Mouse (Mus musculus) ovary, postnatal 14 days (tissue): ENCODE data around the gene Oprm1.

Experiments used
- DNase-seq: peaks from one replicate; pipeline ENCODE4 v3.0.0; 2022; ENCODE audit warnings: low spot score

Oprm1 gene

DNA sequence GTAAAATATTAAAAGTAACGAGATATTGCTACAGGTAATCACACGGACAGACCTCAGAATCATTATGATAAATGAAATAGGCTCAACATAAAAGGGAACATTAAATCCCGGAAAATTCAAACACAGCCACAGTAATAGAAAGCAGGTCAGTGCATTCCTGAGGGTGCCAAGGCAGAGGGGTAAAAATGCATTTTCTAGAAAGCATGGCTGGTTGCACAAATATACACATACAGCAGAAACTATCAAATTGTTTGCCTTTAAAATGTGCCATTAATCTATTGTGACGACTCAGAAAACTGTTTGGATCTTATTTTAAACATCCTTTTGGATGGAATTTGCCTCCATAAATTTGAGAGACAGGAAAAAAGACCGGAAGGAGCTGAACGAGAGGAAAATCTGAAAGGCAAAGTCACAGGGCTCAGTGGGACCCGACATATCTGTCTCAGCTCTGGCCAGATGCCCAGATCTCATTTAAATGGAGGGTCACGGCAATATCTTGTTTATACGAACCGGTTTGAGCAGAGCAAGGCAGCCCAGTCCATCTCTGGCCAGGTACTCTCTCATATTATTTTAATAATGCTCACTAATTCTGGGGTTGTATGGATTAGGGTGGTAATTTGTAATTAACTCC lies 289.1 kb downstream of the Oprm1 start:
- DNase-seq, result no peak

DNA sequence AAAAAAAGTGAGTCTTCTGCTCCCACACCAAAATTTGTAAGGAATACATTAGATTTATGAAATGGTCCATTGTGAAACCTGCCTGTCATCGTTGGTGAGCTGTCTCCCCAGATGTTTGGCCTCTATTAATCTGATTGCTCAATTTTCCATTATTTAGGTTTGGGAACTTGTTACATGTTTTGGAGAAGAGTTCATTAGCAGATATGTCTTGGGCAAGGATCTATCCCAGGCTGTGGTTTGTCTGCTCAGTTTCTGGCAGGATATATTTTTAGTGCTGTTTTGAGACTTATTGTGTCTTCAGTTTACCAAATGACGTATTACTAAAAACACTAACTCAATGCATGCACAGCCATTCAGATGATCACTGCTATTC lies 289.6 kb downstream of the Oprm1 start:
- no peak for DNase-seq

DNA sequence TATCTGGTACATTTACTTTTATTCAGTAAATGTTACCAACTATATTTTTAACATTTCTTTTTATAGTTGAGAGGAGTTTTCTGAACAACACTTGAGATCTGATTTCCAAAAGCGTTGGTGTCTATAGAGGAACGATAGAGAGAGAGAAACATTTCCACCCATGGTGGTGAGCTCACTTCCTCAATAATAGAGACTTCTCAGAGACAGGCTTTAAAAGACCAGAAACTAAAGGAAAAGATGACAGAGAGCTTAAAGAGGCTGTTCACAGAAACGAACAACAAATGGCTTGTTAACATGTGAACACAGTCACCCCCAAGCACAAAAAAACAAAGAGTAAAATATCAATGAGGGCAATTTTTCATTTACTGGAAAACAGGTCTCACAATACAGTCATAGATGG lies 291.6 kb downstream of the Oprm1 start:
- DNase-seq, result no peak

DNA sequence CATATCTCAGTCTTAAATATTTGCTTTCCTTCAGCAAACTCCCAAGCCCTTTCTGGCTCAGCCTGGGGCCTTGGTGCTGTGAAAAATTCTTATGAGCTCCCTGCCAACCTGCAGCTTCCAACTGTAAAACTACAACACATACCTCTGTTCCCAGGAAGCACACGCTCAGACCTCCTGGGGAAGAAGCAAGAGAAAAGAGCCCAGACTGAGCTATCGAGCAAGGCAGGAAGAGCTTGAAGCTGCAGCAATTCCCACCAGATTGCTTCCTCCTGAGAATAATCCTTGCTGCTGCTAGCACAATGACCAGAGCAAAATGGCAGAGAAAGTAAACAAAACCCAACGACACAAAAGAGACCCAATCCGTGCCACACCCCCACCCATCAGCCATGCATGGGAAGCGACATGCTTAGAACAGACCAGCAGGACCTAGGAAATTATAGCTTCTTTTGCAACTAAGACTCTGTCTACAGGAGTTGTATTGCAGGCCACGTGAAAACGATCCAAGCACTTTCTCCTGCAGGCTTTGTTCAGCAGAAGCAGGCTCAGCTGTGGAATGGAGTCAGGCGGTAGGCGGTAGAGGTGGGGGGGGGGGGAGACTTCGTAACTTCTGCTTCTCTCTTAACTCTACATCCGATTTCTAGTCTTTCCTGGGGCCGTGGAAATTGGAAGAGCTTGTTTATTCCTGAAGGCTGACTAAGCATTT lies 294.2 kb downstream of the Oprm1 start, which contains the start of gene Ipcef1:
TSS of gene Ipcef1 (minus strand) at position 164 of the 703 bp plus-strand sequence.
- no peak for DNase-seq

DNA sequence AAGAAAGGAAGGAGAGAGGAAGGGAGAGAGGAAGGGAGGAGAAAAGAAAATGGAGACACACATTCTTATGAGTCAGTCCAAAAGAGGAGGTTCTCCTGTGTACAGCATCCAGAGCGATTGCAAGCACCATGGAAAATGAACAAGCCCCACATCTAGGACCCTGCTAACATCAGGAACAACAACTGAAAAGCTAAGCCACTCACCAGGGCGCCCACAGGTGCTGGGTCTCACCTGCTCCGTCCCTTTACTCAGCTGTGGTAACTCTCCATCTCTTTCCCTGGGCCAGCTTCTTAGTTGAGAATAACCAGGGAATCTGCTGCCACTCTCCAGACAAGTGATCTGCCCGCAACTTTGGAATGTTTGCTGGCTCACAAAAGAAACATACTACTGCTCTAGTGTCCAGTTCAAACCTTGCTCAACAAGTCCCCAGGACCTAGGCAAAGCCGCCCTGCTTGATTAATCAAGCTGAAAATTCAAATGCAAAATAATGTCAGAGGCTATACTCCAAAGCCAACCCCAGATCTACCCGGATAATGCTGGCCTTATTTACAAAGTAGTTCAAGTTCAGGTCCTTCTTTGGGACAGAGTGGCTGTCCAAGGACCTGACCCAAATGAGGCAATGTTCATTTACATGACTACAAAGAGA lies 296.4 kb downstream of the Oprm1 start:
- no peak for DNase-seq

DNA sequence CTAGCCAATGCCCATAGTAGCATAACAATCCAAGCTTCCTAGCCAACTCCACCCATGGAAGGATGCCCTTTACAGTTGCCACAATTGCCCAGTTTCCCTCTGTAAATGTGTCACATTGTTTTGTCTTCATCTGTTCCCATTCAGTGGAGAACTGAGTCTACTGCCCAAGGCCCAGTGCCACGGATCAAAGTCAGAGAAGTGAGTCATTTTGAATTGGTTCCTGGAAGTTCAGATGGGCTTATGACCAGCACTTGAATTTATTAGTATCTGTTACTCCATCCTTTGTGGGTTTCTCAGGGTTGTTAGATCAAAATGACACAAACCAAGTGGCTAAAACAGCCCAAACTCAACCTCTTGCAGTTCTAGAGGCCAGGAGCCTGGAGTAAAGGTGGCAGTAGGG lies 299.2 kb downstream of the Oprm1 start:
- DNase-seq, result no peak

DNA sequence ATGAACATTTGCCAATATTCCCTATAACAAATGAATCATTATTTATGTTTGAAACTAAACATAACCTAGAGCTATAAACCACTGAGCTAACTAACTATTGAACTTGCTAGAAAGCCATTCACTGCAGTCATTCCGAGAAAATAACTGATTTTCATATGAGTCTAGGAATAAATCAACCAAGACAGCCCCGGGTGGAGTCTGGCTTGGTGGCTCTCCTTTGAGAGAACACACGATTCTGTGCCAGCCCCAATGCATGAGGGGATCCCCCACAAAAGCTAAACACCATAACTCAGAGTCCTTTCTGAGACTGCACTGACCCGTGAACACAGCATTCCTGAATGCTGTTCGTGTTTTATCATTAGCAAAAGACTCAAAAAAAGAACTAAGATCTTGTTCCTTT lies 302.0 kb downstream of the Oprm1 start:
- no peak for DNase-seq

DNA sequence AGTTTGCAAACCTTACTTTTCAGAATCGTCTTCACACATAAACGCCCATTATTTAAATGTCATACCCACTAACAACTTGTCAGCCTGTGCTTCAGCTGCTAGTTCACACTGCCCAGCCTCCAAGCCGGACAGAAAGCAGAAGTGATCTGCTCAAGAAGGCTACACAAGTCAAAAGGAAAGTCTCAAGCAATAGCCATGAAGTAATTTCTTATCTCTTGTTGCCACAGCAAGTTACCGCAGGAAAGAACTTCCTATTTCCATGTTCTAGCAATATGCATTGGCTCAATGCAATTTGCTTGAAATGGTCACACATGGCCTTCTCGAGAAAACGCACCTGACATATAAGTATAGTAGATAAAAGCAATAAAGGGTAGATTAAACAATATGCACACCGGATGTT lies 304.7 kb downstream of the Oprm1 start:
- DNase-seq, result no peak

DNA sequence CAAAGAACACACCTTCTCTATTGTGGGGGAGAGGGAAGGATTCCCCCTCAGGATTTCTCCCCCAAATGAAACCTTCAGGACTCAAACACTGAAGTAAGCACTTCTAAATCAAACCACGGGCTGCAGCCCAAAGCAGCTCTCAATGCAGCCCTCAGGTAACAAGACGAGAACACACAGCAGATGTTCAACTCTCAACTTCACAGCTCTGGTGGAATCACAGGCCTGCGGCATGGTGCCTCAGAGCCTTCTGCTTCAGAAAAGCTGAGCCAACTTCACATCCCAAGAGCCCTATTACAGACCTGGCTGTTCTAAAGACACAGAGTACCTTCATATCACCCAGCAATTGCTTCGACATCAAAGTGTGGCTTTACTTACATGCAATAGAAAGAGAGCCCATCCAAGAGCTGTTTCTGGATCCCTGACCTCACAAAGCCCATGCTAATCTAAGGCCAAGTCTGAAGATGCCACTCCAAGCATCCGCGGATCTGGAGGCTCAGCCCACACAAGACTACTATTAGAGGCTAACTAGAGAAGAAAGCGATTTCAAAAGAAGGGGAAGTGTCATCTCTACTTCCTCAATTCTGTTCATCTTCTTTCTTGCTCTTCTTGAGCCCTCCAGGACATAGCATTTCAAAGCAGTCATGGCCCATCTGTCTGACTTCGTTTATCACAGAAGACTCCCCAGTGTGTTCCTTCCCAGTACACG lies 305.6 kb downstream of the Oprm1 start:
- no peak for DNase-seq

DNA sequence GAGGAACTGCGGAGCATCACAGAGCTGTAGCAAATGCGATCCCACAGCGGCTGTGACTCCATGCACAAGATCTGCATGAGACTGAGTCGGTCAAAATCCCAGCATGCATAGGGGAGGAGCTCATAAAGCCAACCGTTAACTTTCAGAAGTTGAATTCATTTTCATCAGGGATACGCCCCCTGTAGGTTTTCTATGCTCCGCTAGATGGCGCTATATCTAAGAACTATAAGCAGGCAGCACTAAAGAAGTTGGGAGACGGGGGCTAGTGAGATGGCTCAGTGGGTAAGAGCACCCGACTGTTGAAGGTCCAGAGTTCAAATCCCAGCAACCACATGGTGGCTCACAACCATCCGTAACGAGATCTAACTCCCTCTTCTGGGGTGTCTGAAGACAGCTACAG lies 310.3 kb downstream of the Oprm1 start:
- no peak for DNase-seq

DNA sequence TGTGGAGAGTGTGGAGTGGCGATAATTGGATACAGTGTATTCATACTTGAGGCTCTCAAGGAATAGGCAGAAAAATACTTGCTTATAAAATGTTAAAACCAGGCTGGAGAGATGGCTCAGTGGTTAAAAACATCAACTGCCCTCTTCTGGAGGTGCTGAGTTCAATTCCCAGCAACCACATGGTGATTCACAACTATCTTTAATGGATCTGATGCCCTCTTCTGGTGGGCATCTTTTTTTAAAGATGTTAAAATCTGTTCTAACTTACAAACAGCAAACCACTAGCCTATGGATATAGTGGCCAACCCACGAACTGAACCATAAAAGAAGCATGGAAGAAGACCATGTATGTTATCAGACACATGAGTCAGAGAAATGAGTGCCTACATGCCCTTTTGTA lies 310.8 kb downstream of the Oprm1 start:
- no peak for DNase-seq

DNA sequence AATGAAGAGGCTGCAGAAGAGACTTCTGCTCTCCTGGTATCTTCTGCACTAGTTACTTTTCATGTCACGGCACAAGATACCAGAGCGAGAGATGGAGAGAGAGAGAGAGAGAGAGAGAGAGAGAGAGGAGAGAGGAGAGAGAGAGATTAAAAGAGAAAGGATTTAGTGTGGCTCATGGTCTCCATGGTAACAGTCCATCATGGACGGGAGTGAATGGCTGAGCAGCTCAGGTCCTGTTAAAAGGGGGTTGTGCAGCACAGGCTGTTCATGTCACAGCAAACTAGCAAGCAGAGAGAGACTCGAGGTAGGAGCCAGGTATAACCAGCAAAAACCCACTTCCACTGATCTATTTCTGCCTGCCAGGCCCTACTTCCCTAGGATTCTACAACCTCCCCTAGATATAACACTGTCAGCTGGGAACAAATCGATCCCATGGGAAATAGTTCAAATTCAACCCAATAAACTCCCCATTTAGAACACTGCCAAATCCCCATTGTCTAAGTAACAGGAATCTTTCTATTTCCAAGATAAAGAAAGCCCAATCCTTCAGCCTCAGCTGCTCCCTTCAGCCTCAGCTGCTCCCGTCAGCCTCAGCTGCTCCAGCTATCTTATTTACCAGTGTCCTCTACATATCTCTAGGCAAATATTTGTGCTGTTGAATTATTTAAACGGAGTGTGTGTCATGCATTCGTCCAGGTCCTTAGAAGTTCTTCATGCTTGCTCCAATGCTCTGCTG lies 312.0 kb downstream of the Oprm1 start:
- DNase-seq, result no peak

DNA sequence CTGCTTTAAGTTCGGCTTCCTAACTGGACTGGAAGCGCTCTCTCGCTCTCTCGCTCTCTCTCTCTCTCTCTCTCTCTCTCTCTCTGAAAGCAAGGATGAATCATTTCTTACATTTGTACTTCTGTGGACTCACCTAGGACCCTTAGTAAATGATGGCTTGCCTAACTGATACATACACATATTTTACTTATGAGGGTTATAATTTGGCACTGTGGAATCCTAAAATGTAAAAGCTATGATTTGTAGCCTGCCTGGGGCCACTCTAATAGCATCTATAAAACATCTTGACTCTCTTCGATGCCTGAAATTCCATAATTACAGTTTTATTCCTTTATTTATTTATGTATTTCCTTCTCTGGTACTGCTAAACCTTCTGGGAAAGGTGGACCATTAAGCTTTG lies 312.6 kb downstream of the Oprm1 start:
- no peak for DNase-seq

DNA sequence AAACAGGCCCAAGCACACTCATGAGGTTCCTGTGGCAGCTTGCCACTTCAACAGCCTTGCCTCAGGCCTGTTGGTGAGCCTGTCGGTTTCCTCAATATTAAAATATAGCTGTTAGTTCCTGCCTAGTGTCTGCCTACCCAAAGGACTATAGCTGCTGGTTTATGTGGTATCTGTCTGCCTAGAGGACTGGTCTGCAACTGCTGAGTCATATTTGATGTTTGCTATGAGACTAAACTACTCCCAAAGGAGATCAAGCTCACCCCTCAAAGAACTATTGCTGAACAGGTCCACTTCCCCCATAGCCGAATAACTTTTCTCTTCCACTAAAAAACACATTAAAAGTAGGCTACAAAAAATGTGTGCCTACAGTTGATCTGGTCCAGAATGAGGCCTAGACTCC lies 315.9 kb downstream of the Oprm1 start:
- no peak for DNase-seq

DNA sequence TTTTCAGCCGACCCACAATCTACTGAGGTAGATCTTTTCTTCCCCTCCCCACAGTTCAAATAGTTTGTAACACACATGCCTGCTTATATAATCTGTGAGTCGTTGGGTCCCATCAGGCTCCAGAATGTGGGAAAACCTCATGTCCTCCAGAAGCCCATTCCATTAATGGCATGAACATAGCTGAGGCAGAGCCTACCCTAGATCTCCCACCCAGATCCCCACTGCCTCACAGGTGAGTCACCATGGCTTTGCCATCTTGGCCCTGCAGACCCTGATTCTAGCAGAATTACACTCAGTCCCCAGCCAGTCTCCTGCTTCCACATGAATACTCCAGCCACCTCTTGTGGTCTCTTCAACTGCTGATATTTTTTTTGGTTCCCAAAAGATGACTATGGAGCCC lies 317.4 kb downstream of the Oprm1 start:
- DNase-seq, result no peak

DNA sequence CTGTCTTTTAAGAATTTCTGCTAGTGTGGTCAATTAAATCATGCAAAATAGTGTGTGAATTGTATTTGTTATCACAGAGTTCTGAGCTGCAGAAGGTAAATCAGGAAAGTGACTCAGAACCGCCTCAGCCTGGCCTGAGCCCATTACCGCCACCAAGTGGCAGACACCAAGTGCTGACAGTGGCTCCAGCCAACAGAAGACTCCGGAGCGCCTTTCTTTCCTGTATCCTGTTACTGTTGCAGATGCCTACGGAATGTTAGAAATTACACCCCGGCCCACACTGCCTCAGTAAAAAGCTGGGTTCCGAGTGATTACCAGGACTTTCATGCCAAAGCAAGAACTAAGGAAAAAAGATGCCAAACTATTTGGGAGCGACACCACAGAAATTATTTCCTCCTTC lies 317.9 kb downstream of the Oprm1 start:
- DNase-seq, result peak; percentile 64

DNA sequence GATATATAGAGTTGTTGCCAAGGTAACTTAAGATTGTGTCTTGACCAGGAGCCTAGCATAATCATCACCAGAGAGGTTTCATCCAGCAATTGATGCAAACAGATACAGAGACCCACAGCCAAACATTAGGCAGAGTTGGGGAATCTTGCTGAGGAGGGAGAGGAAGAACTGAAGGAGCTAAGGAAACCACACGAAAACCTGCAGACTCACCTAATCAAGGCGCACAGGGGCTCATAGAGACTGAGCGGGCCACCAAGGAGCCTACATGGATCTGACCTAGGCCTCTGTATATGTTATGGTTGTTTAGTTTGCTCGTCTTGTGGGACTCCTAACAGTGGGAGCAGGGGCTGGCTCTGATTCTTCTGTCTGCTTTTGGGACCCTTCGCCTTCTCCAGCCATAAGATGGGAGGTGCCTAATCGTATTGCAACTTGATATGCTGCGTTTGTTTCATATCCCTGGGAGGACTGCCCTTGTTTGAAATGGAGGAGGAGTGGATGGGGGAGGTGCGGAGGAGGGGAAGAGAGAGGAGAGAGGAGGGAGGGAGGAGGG lies 318.4 kb downstream of the Oprm1 start:
- DNase-seq, result no peak

DNA sequence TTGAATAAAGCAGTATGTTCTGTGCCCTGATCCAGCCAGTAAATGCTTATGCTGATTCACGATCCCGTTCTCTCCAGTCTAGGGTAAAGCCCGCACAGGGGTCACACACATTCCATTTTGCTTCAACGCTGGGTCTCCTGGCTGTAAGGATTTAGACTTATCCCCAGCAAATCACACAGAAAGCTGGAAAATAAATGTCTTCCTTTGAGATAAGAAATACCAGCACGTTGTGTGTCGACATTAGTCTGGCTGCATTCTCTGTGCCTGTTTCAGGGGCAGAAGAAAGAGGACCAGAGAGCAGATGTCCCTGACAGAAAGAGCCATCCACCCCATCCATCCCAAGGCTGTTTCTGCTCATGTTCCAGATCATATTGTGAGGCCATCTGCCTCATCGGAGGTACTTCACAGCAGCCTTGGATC lies 319.1 kb downstream of the Oprm1 start:
- no peak for DNase-seq

DNA sequence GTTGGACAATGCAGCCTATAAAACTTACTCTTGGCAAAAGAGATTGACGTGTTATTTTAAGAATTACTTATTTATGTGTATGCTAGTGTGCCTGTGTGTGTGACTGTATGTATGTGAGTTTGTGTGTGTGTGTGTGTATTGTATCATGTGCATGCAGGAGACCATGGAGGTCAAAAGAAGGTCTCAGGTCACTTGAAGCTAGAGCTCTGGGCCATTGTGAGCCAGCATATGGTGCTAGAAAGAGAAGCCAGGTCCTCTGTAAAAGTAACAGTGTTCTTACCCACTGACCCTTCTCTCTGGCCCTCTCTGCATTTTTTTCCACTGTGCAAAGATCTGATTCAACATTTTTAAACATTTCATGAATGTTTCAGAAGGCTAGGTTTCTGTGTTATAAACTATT lies 319.7 kb downstream of the Oprm1 start:
- no peak for DNase-seq
